Mouse (Mus musculus) olfactory bulb, adult 2 months (tissue): ENCODE measurements around the gene Smg1.

Experiments
- CTCF ChIP-seq: fragments of 200-500 bp; IDR thresholded peaks from 2 replicates; pipeline ENCODE4 v1.5.1; 2012; ENCODE audit warnings: low read depth, mild to moderate bottlenecking, low read length, moderate library complexity; ENCODE audit not compliant: insufficient read depth
- POLR2A ChIP-seq: fragments of 200-500 bp; IDR thresholded peaks from 2 replicates; pipeline ENCODE4 v1.6.1; 2012; ENCODE audit warnings: mild to moderate bottlenecking, low read depth, low read length, moderate library complexity; ENCODE audit not compliant: insufficient read depth

- TF ChIP-seq CTCF (no peak), POLR2A (no peak)
These were observed 15.0 kb upstream of the Smg1 start for GRCm38 (mm10) chr7:118258451-118258850.
